Mouse (Mus musculus) embryonic fibroblast, embryonic 13.5 days (primary cell): Measurements from ENCODE around the gene Kbtbd4. TPM values are rescaled to one million over a fixed set of nuclear protein-coding genes. Genes with fewer than 3 reads are reported as not detected.

Experiments
- H3K27ac ChIP-seq: 2 replicates; pipeline ENCODE4 v1.5.1; 2012; ENCODE audit warnings: low read length, control low read depth, inconsistent platforms; ENCODE audit not compliant: insufficient read depth
- H3K4me1 ChIP-seq: 2 replicates; pipeline ENCODE4 v1.6.1; 2011; ENCODE audit warnings: low read length; ENCODE audit not compliant: control insufficient read depth, insufficient read depth
- H3K4me3 ChIP-seq: 2 replicates; pipeline ENCODE4 v1.5.1; 2011; ENCODE audit warnings: mild to moderate bottlenecking, control low read depth, low read length; ENCODE audit not compliant: insufficient read depth
- CTCF ChIP-seq: IDR thresholded peaks from 2 replicates; pipeline ENCODE4 v1.5.1; 2011; ENCODE audit warnings: mild to moderate bottlenecking, control low read depth, low read length, moderate library complexity, borderline replicate concordance; ENCODE audit not compliant: insufficient read depth
- POLR2A ChIP-seq: IDR thresholded peaks from 2 replicates; pipeline ENCODE4 v1.6.1; 2011; ENCODE audit warnings: low read depth, mild to moderate bottlenecking, control low read depth, low read length, moderate library complexity
- polyA plus RNA-seq: library from polyadenylated mRNA; stranded (reverse); fragments of >200 nt; gene quantifications from 2 replicates; pipeline ENCODE4 v1.2.4, GENCODE M21; 2011; ENCODE audit warnings: low read depth; ENCODE audit not compliant: missing spikeins, insufficient read length

Kbtbd4 gene
- 18.2 and 21.9 TPM in 2 replicates for polyA plus RNA-seq

DNA sequence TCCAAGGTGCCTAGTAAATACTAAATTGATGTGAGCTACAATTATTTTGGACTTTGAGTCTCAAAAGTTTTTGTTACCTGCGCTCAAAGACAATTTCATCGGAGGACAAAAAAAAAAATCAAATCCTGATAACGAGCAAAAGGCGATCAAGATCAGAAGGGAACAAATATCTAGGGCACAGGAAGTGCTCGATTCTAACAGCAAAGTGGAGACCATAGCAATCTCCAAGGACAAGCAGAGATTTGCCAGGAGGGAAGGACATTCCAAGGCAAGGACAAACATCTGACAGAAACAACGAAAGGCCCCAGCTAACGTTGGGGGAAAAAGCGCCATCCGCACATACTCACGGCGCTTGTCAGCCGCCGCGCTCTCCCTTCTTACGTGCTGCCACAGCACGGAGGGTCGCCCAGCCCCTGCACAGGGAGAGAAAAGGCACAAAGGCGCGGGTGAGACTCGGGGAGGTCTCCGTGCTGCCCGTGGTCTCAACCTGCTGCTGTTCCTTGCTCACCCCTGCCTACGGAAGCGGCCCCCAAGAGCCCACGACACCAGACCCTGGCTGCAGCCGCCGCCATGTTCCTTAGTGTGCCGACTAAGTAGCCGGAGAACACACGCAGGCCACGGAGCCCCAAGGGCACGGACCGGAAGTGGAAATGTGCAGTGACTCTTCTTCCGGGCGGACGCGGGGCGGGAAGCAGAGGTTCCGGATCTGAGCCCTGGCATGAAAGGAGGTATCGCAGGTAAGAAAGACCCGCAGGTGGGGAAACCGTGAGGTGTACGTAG, at the start of gene Kbtbd4, which contains the start of gene Ndufs3:
Gene Kbtbd4 (plus strand): TSS at position 665 of the 780 bp plus-strand sequence.
Gene Ndufs3 (minus strand): TSS at position 752 of the 780 bp plus-strand sequence.
- TF ChIP-seq CTCF (no peak), POLR2A (peak; percentile 90)
- Histone ChIP-seq H3K27ac (peak within 1 kb of the TSS; percentile 63), H3K4me3 (peak within 1 kb of the TSS; percentile 93), H3K4me1 (peaks cover 3% of the 10 kb centered on the region; the same call in 1 of the 2 replicates)

DNA sequence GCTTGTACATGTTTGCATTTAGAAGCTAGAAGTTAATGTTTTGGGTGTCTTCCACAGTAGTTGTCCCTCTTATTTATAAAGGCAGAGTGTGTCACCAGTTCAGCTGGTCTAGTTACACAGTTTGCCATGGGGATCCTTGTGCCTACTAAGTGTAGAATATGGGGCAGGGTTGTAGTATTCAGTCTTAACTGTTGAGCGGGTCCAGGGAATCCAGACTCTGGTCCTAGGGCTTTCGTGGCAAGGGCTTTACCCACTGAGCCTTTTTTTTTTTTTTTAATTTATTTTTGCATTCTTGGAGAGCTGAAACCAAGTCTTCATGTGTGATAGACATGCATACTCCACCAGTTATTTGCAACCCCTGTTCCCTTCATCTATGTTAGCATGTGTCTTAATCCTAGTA, 43.1 kb upstream of the Kbtbd4 start:
- no peaks in the 10 kb centered on the region for H3K4me1 ChIP-seq
- TF ChIP-seq CTCF: no peak
- no peak for TF ChIP-seq POLR2A
- H3K27ac ChIP-seq: no peak overlapping the region

DNA sequence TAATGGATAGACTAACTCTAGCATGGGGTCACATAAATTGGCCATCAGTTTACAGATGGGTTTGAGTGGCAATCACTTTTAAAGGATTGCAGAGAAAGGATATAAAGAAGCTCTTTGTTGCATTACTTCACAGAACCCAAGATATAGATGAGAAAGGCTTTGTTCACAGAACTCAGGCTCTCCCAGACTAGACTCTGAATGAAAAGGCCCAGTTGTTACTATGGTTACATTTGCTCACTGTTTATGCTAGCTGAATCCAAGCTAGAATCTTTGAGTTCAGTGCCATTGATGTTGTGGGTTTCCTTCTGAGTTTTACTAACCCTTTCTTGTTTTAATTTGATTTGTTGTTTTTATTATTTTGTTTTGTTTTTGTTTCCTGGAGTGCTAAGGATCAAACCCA, 40.4 kb upstream of the Kbtbd4 start:
- TF ChIP-seq POLR2A (no peak), CTCF (no peak)
- no peak overlapping the region for H3K27ac ChIP-seq
- H3K4me1 ChIP-seq: no peaks in the 10 kb centered on the region
- H3K4me3 ChIP-seq: no peak overlapping the region

More for the DNA sequence above, 43.1 kb upstream of the Kbtbd4 start:
- no peak overlapping the region for H3K4me3 ChIP-seq

DNA sequence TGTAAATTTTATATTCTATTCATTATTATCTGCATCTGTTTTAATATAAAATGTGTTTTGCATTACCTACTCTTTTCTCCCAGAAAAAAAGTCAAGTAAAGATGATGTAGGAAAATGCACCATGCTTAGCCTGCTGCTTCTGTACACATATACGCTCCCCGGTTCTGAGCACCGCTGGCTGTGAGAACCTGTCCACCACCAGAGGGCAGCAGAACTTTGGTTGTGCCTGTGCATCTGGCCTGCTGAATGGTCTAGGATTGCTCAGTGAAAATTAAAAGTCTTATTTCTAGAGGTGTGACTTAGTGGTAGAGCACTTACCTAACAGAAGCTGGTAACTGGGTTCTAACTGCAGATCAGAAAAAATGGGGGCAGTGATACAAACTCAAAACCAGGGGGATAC, 38.0 kb upstream of the Kbtbd4 start:
- no peak overlapping the region for H3K4me3 ChIP-seq
- TF ChIP-seq POLR2A: no peak
- peak; percentile 92 for TF ChIP-seq CTCF
- no peaks in the 10 kb centered on the region for H3K4me1 ChIP-seq
- H3K27ac ChIP-seq: no peak overlapping the region

GRCm38 (mm10) chr2:90870136-90870601, 34.4 kb upstream of the Kbtbd4 start:
- no peaks in the 10 kb centered on the region for H3K4me1 ChIP-seq
- H3K4me3 ChIP-seq: no peak overlapping the region
- TF ChIP-seq CTCF: no peak
- TF ChIP-seq POLR2A: no peak
- peak overlapping the region; percentile 28 for H3K27ac ChIP-seq

DNA sequence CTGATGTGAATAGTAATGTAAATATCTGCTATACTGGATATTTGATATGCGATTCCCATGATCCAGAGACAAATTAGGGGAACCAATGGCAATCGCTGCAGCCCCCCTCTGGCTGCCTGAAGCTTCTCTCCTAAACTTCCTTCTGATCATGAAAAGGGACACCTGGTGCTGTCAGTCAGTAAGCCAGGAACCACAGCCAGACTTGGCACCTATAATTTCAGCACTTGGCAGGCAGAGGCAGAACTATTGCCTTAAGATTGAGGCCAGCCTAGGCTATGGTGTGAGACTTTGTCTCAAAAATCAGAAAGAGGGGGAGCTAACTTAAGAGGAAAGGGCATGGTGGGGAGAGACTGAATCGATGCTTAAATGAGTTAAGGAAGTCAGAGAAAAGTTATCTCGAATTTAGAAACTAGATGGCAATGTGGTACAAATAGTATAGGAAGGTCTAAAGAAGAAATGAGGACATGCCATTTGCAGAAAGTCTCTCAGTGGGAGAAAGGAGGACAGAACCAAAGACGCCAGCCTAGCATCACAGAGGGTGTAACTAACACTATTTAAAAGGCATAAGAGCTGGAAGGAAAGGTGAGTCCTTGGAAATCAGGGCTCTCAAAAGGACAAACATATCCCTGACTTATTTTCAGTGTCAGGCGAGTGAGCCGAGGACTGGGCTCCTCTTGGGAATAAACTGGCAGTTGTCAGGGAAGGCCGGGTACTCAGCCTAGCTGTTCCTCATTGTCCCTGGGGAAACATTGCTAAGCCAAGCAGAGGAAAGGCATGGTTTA, 33.2 kb upstream of the Kbtbd4 start:
- no peak overlapping the region for H3K4me3 ChIP-seq
- no peak overlapping the region for H3K27ac ChIP-seq
- no peak for TF ChIP-seq CTCF
- no peak for TF ChIP-seq POLR2A
- H3K4me1 ChIP-seq: no peaks in the 10 kb centered on the region

- Histone ChIP-seq H3K4me3 (no peak overlapping the region), H3K4me1 (no peaks in the 10 kb centered on the region), H3K27ac (no peak overlapping the region)
- TF ChIP-seq CTCF (no peak), POLR2A (no peak)
Measured at GRCm38 (mm10) chr2:90874025-90874424, 30.5 kb upstream of the Kbtbd4 start.

- Histone ChIP-seq H3K4me3 (no peak overlapping the region), H3K27ac (no peak overlapping the region), H3K4me1 (no peaks in the 10 kb centered on the region)
- TF ChIP-seq CTCF (no peak), POLR2A (no peak)
Measured at GRCm38 (mm10) chr2:90875239-90875638, 29.3 kb upstream of the Kbtbd4 start.

DNA sequence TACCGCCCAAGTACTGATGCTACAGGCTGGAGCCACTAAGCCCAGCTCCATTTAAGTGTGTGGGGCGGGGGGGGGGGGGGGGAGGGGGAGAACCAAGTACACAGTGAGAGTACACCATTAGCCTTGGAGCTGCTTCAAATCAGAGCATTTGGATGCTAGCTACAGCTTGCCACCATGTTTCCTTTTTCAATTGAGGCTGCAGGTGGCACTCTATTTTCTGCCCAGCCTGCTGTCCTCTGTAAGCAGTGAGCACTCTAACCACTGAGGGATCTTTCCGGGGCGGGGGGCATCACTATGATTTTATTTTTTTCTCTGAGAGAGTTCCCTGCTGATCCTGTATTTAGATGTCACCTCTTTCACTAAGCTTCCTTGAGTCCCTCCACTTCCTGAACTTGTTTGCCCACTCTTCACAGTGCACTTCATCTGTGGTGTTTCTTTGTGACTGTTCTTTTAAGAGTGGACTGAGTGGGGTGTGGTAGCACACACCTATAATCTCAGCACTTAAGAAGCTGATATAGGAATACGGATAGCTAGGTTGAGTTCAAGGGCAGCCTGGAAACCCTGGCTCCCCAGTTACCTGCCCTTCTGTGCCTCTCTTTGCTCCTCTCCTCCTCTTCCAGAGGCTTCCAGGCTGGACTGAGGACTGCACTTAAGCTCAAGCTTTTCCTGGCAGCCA, 26.8 kb upstream of the Kbtbd4 start:
- Histone ChIP-seq H3K4me1 (no peaks in the 10 kb centered on the region), H3K4me3 (no peak overlapping the region), H3K27ac (no peak overlapping the region)
- TF ChIP-seq CTCF: no peak
